Mouse (Mus musculus) retina, postnatal 1 day (tissue): ENCODE measurements at regions not wholly inside any gene's neighbourhood (a gene's known extent, or its start where the extent isn't known, plus 50 kb on each side); places are given as distances from the start of the nearest gene placed in this dataset.
A peak's percentile ranks its signal among the peaks of the same experiment; 100 is the strongest.

ENCODE experiments used
- DNase-seq: peaks from one replicate; pipeline ENCODE4 v3.0.0-alpha.2; 2012

DNA sequence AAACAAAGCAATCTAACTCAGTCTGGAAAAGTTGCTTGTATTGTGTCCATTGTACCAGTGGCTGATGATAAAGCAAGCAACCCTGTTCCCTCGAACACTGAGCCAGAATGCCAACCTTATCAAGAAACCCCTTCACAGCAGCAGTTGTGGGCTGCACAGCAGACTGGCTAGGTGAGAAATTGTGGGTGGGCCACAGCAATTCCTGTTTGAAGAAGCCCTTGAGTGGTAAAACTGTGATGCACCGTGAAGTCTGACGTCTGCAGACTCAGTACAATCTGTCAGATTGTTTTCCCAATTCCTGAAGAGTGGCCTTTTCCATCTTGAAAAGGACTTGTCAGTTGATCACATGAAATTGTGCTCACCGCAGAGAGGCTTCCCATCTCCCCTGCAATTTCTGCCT, 483.7 kb upstream of the Nrg3 start:
- peak; percentile 15 for DNase-seq

DNA sequence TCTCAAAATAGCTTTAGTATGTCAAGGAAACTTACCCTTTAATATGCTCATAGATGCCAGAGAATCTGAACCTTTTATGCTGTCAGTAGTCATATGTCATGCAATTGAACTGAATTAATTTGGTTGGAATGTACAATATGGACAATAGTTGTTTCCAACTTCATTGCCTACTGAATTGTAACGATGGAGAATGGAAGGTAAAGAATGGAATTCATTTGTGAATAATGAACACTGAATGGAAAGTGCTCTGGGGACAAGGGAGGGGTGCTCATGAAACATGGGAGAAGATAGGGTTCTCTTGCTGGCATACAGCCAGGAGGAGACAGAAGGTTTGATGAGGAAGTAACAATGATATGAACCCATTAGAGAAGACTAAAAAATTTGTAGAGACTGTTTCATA, 471.8 kb upstream of the Nrg3 start:
- peak; percentile 93 for DNase-seq
